Mouse (Mus musculus): ENCODE measurements around the gene Mmab.

Mmab gene

GRCm38 (mm10) chr5:114443566-114444367, at the start of gene Mmab, which contains the start of gene Mvk:
Gene Mmab, minus strand, starts transcription at chr5:114444060.
Gene Mvk, plus strand, starts transcription at chr5:114444269.
- Histone ChIP-seq H3K27me3 (ENCODE audit: control insufficient read depth, insufficient read depth, low read length, poor library complexity, severe bottlenecking) (no peaks in the 10 kb centered on the region), H3K36me3 (ENCODE audit: control insufficient read depth, insufficient read depth, low read length, poor library complexity, severe bottlenecking) (no peaks in the 10 kb centered on the region)
- peak; percentile 97 for DNase-seq (ENCODE audit: low read depth, low spot score)

GRCm38 (mm10) chr5:114490241-114490640, 46.4 kb upstream of the Mmab start:
- DNase-seq (ENCODE audit: low read depth, low spot score) = no peak

DNA sequence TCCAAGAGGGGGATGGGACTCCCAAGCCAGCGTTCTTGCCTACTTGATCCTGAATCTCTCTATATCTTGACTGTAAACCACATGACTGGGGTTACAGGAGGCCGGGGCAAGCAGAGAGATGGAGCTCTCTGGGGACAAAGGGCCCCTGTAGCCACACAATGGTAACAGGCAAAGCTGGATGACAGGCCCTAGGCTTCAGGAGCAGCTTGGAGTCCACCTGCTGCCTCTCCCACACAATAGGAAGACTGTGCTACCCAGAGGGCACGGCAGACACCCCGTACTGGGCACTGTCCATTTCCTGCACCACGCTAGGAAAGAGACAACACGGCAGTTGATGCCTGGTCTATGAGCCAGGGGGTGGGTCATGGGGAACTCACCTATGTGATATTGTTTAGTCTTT, 45.7 kb upstream of the Mmab start:
- DNase-seq (ENCODE audit: low read depth, low spot score) = no peak
- Histone ChIP-seq H3K36me3 (ENCODE audit: control insufficient read depth, insufficient read depth, low read length, poor library complexity, severe bottlenecking) (no peaks in the 10 kb centered on the region), H3K27me3 (ENCODE audit: control insufficient read depth, insufficient read depth, low read length, poor library complexity, severe bottlenecking) (no peaks in the 10 kb centered on the region)

More at GRCm38 (mm10) chr5:114490241-114490640, 46.4 kb upstream of the Mmab start:
- no peaks in the 10 kb centered on the region for H3K36me3 ChIP-seq (ENCODE audit: control insufficient read depth, insufficient read depth, low read length, poor library complexity, severe bottlenecking)
- H3K27me3 ChIP-seq (ENCODE audit: control insufficient read depth, insufficient read depth, low read length, poor library complexity, severe bottlenecking) = no peaks in the 10 kb centered on the region

DNA sequence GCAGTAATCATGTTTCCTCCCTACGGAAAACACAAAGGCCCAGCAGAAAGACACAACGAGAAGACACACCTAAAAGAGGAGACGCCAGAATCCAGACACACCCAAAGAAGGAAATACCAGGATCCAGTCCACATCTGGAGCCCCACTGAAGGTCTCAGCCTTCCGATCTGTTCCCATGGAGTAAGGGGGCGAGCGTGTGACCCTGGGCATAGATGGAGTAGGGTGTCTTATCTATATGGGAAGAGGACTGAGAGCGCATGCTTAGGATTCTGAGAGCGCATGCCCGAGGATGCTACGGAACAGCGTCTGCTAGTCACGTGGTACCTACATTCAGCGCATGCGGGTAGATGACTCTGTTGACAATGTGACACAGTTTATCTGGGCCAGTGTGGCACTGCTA, 41.8 kb upstream of the Mmab start:
- no peaks in the 10 kb centered on the region for H3K36me3 ChIP-seq (ENCODE audit: control insufficient read depth, insufficient read depth, low read length, poor library complexity, severe bottlenecking)
- H3K27me3 ChIP-seq (ENCODE audit: control insufficient read depth, insufficient read depth, low read length, poor library complexity, severe bottlenecking) = no peaks in the 10 kb centered on the region
- no peak for DNase-seq (ENCODE audit: low read depth, low spot score)

DNA sequence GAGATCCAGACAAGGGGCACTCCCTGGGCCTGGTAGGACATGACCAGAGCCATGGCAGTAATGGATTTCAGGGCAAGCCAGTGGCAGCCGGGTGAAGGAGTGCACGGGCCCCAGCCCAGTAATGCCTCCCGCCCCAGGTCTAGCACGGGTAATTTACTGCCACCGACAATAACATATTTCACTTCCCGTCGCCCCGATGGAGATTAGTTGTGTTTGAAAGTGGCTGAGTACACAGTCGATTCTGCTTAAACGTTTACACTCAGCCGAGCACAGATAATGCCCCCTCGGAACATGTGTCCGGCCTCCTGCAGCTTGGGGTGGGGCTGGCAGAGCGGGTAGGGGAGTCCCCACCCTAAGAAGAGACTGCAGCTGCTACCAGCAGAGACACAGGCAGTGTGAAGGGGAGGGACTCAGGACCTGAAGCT, 38.7 kb upstream of the Mmab start:
- H3K36me3 ChIP-seq (ENCODE audit: control insufficient read depth, insufficient read depth, low read length, poor library complexity, severe bottlenecking) = no peaks in the 10 kb centered on the region
- peak; percentile 51 for DNase-seq (ENCODE audit: low read depth, low spot score)
- no peaks in the 10 kb centered on the region for H3K27me3 ChIP-seq (ENCODE audit: control insufficient read depth, insufficient read depth, low read length, poor library complexity, severe bottlenecking)

DNA sequence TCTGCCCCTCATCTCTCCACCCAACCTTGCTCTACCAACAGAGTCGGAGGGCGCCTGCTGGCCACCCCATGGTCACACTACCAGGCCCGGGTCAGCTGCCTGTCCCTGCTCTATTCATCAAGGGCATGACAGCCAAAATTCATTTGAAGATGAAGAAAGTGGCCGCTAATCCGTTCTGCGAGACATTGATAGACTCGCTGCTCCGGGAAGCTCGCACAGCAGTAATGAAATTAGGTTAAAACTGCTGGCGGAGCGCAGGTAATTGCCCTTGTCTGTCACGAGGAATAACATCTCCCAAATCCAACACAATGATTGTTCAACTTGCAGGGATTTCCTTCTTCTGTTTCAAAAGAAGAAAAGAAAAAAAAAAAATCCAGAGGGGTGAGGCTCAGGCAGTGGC, 34.4 kb upstream of the Mmab start:
- Histone ChIP-seq H3K27me3 (ENCODE audit: control insufficient read depth, insufficient read depth, low read length, poor library complexity, severe bottlenecking) (no peaks in the 10 kb centered on the region), H3K36me3 (ENCODE audit: control insufficient read depth, insufficient read depth, low read length, poor library complexity, severe bottlenecking) (no peaks in the 10 kb centered on the region)
- no peak for DNase-seq (ENCODE audit: low read depth, low spot score)

DNA sequence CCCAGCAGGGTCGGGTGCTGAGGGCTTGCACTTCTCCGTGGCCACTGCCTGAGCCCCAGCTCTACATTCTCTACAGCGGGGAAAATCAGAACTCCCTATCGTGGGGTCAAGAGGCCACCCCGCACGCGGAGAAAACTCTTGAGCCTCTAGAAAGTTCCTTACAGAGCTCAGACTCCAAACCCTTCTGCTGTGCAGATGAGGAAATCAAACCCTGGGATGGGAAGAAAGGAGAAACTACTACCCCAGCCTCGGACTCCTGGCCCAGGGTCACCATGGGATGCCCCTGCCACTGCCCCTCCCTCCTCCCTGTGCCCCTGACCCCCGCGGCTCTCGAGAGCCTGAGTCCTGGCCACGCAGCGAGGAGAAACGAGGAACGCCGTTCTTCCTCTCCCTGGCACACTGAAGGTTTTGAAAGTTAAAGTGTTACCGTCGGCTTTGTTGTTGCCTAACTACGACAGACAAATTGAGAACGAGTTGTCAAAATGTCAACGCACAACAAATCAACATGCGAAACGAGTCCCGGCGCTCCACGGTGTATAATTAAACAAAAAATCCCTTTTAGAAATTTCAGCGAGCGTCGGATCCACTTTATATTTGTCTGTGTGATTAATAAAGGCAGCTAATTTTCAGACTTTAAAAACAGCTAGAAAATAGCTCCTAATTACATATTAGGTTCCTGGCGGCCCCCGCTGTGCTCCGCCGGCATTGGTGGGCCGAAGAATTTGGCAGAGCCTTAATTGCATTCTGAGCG, 31.1 kb upstream of the Mmab start:
- no peak for DNase-seq (ENCODE audit: low read depth, low spot score)
- Histone ChIP-seq H3K36me3 (ENCODE audit: control insufficient read depth, insufficient read depth, low read length, poor library complexity, severe bottlenecking) (no peaks in the 10 kb centered on the region), H3K27me3 (ENCODE audit: control insufficient read depth, insufficient read depth, low read length, poor library complexity, severe bottlenecking) (no peaks in the 10 kb centered on the region)

GRCm38 (mm10) chr5:114470359-114470758, 26.5 kb upstream of the Mmab start:
- no peaks in the 10 kb centered on the region for H3K36me3 ChIP-seq (ENCODE audit: control insufficient read depth, insufficient read depth, low read length, poor library complexity, severe bottlenecking)
- no peaks in the 10 kb centered on the region for H3K27me3 ChIP-seq (ENCODE audit: control insufficient read depth, insufficient read depth, low read length, poor library complexity, severe bottlenecking)
- no peak for DNase-seq (ENCODE audit: low read depth, low spot score)

DNA sequence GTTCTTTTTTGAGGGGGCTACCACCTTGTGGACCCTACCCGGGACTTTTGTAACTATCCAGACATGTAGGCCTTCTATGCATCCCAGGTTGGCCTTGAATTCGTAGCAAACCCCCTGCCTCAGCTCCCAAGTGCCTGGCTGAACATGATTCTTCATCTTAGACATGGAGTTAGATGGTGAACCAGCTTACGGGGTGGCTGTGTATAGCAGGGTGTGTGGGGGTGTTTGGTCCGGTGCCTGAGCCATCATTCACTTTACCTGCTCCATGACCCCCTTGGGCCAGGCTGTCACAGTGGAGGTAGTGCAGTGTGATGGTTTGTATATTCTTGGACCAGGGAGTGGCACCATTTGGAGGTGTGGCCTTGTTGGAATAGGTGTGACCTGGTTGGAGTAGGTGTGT, 24.1 kb upstream of the Mmab start:
- H3K27me3 ChIP-seq (ENCODE audit: control insufficient read depth, insufficient read depth, low read length, poor library complexity, severe bottlenecking) = no peaks in the 10 kb centered on the region
- DNase-seq (ENCODE audit: low read depth, low spot score) = no peak
- H3K36me3 ChIP-seq (ENCODE audit: control insufficient read depth, insufficient read depth, low read length, poor library complexity, severe bottlenecking) = no peaks in the 10 kb centered on the region

DNA sequence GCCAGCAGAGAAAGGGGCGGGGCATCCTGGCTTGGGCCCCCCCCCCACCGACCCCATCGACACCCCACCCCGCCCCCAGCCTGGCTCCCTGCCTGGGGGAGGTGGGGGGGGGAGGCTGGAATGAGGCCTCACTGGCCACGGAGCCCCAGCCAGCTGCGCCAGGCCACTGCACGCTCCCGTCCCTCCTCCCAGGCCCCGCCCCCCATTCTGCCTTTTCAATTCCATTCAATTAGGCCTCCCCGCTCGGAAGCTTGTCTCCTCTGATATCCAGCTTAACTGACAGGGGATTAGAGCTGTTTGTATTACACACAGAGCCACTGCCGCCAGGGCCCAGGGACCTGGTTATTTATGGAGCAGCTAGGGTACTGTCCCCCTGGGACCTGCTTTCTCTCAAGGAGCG, 23.6 kb upstream of the Mmab start:
- Histone ChIP-seq H3K36me3 (ENCODE audit: control insufficient read depth, insufficient read depth, low read length, poor library complexity, severe bottlenecking) (no peaks in the 10 kb centered on the region), H3K27me3 (ENCODE audit: control insufficient read depth, insufficient read depth, low read length, poor library complexity, severe bottlenecking) (no peaks in the 10 kb centered on the region)
- no peak for DNase-seq (ENCODE audit: low read depth, low spot score)

DNA sequence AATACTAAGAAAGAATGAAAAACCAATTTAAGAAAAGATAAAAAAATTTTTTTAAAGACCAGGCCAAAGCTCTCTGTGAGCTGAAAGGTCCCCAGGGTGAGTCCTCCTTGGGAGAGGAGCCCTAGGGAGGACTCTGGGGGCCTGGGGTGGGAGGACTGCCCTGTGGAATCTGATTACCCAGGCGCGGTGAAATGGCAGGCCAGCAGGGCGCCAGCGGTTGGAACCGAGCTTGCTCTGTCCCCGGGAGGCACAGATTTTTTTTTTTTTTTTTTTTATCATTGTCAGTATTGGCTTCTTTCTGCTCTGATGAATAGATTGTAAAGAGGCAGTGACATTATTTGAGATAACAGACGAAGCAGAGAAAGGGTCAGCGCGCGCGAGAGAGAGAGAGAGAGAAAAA, 23.2 kb upstream of the Mmab start:
- H3K36me3 ChIP-seq (ENCODE audit: control insufficient read depth, insufficient read depth, low read length, poor library complexity, severe bottlenecking) = no peaks in the 10 kb centered on the region
- no peaks in the 10 kb centered on the region for H3K27me3 ChIP-seq (ENCODE audit: control insufficient read depth, insufficient read depth, low read length, poor library complexity, severe bottlenecking)
- no peak for DNase-seq (ENCODE audit: low read depth, low spot score)

DNA sequence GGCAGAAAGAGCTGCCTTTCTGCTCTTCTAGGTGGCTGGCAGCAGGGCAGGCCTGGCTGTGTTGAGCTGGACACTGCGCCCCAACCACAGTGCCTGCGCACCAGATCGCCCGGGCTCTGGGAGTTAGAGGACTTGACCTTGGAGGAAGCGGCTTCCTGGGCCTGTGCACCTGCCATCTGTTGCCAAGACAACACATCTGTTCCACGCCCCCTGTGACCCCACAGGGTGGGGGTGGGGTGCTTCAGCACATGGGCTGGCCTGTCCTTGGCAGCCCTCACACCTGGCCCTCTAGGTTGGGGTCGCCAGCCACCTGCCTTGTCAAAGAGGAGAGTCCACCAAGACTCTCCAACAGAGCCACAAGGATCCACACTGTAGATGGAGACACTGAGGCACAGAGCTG, 21.8 kb upstream of the Mmab start:
- H3K27me3 ChIP-seq (ENCODE audit: control insufficient read depth, insufficient read depth, low read length, poor library complexity, severe bottlenecking) = no peaks in the 10 kb centered on the region
- no peak for DNase-seq (ENCODE audit: low read depth, low spot score)
- no peaks in the 10 kb centered on the region for H3K36me3 ChIP-seq (ENCODE audit: control insufficient read depth, insufficient read depth, low read length, poor library complexity, severe bottlenecking)

GRCm38 (mm10) chr5:114464561-114464960, 20.7 kb upstream of the Mmab start:
- H3K36me3 ChIP-seq (ENCODE audit: control insufficient read depth, insufficient read depth, low read length, poor library complexity, severe bottlenecking) = no peaks in the 10 kb centered on the region
- DNase-seq (ENCODE audit: low read depth, low spot score) = no peak
- no peaks in the 10 kb centered on the region for H3K27me3 ChIP-seq (ENCODE audit: control insufficient read depth, insufficient read depth, low read length, poor library complexity, severe bottlenecking)

DNA sequence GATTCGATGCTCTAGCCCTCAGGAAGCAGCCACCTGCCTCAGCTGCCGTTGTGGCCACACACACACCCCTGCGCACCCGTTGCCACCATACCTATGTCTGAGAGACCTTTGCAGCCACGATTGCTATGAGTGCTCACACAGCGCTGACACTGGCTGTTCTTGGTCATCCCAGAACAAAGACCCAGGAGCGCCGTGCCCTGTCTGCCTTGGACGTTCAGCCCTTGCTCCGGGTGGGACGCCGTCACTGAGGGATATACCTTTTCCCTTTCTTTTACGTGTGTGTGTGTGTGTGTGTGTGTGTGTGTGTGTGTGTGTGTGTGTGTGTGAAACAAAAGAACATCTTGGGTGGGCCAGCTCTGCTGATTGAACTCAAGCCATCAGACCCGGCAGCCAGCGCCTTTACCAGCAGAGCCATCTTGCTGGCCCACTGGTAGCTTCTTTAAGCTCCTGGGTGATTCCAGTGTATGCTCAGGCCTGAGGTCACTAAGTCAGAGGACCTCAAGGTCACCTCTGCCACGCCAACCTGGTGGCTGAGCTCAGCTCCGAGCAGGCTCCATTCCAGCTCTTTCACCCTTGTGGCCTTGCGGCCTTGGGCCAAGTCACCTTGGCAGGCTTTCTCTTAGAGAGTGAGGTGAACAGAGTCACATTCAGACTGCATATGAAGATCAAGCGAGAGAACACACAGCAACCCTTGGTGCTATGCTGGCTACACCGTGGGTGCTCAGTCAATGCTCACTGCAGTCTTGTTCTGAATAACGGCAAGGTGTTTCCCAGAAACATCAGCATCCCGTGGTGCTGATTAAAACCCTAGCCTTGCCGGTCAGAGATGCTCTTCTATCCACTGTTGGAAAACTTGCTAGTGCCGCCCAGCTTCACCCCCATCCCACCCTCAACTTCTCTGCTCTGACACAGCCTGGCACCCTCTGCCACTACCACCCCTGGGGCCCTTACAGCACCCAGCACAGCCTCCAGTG, 18.5 kb upstream of the Mmab start:
- Histone ChIP-seq H3K36me3 (ENCODE audit: control insufficient read depth, insufficient read depth, low read length, poor library complexity, severe bottlenecking) (no peaks in the 10 kb centered on the region), H3K27me3 (ENCODE audit: control insufficient read depth, insufficient read depth, low read length, poor library complexity, severe bottlenecking) (no peaks in the 10 kb centered on the region)
- no peak for DNase-seq (ENCODE audit: low read depth, low spot score)

All from splenic B cell, adult 2 months (primary cell).